10 mouse cellular contexts compared by ENCODE assay signal in genomic region chr7:30501159-30501558, GRCm38 (mm10). TPM values are rescaled to one million over a fixed set of nuclear protein-coding genes. Genes with fewer than 3 reads are reported as not detected.
"Had no signal": no experiment of that assay in that cellular context is flagged by ENCODE, and none has a peak within 500 bp of the region (broad histone marks: within the 10 kb centered on the region; RNA-seq: fewer than 3 reads in every experiment).

No protein-coding gene starts in this region.

RNA-seq across cellular contexts. Expression of gene Prodh2, which starts 7.7 kb away (rescaled TPM):
- total RNA-seq: layer of hippocampus, postnatal 14 days; left cerebral cortex, adult 18-20 months; left cerebral cortex, postnatal 14 days; megakaryocyte, adult 5-6 weeks had no signal
- polyA plus RNA-seq: limb, embryonic 10.5 days; midbrain, embryonic 10.5 days; midbrain, embryonic 16.5 days; neural tube, embryonic 14.5 days; urinary bladder, adult 2 months had no signal

RNA-seq across cellular contexts. Expression of gene Nphs1, which starts 43.0 kb away (rescaled TPM):
- polyA plus RNA-seq: limb, embryonic 10.5 days; lung, embryonic 16.5 days; neural tube, embryonic 14.5 days; urinary bladder, adult 2 months had no signal

RNA-seq across cellular contexts. Expression of gene Kirrel2, which starts 43.7 kb away (rescaled TPM):
- polyA plus RNA-seq: limb, embryonic 10.5 days; lung, embryonic 16.5 days; urinary bladder, adult 2 months had no signal
